Mouse (Mus musculus) C2C12 (cell line): ENCODE data around the gene Asic2. TPM values are rescaled to one million over a fixed set of nuclear protein-coding genes. Genes with fewer than 3 reads are reported as not detected.

Experiments used
- H3K27me3 ChIP-seq: one replicate; pipeline ENCODE4 v1.6.1; 2011; ENCODE audit not compliant: control insufficient read depth, insufficient read depth, insufficient read length
- H3K36me3 ChIP-seq: one replicate; pipeline ENCODE4 v1.6.1; 2011; ENCODE audit not compliant: control insufficient read depth, insufficient read depth
- H3K4me3 ChIP-seq: one replicate; pipeline ENCODE4 v1.5.1; 2011; ENCODE audit warnings: mild to moderate bottlenecking, control low read depth; ENCODE audit not compliant: poor library complexity, insufficient read depth, severe bottlenecking
- H3K79me2 ChIP-seq: one replicate; pipeline ENCODE4 v1.6.1; 2011; ENCODE audit not compliant: control insufficient read depth, insufficient read depth
- H3K79me3 ChIP-seq: one replicate; pipeline ENCODE4 v1.6.1; 2011; ENCODE audit warnings: low read depth, control low read depth
- H3ac ChIP-seq: one replicate; pipeline ENCODE3; 2011; ENCODE audit warnings: low read depth; ENCODE audit not compliant: control insufficient read depth, insufficient read length
- CEBPB ChIP-seq: IDR thresholded peaks from one replicate; pipeline ENCODE4 v1.6.1; 2011; ENCODE audit warnings: low read depth, mild to moderate bottlenecking, control low read depth, moderate library complexity
- CTCF ChIP-seq: IDR thresholded peaks from one replicate; pipeline ENCODE4 v1.5.1; 2011; ENCODE audit not compliant: control insufficient read depth, insufficient read depth, insufficient read length
- FOSL1 ChIP-seq: IDR thresholded peaks from one replicate; pipeline ENCODE4 v1.8.0; 2011; ENCODE audit warnings: mild to moderate bottlenecking, low read length; ENCODE audit not compliant: poor library complexity, insufficient read depth, severe bottlenecking
- MAX ChIP-seq: IDR thresholded peaks from one replicate; pipeline ENCODE4 v1.6.1; 2011; ENCODE audit warnings: mild to moderate bottlenecking, control low read depth
- MYOD1 ChIP-seq: IDR thresholded peaks from one replicate; pipeline ENCODE4 v1.6.1; 2011; ENCODE audit warnings: low read depth; ENCODE audit not compliant: control insufficient read depth, insufficient read length
- MYOG ChIP-seq: IDR thresholded peaks from one replicate; pipeline ENCODE4 v1.6.1; 2011; ENCODE audit not compliant: control insufficient read depth, insufficient read length; ENCODE audit errors: extremely low read depth
- USF1 ChIP-seq: IDR thresholded peaks from one replicate; pipeline ENCODE4 v1.6.1; 2011; ENCODE audit warnings: low read depth, mild to moderate bottlenecking, control low read depth, moderate library complexity
- polyA plus RNA-seq: library from polyadenylated mRNA; unstranded; fragments of >200 nt; fragmentation: generic; extraction: Trizol; gene quantifications from one replicate; pipeline ENCODE4 v1.2.1, GENCODE M21; 2012; ENCODE audit warnings: missing spikeins

Gene Asic2
- polyA plus RNA-seq, 1 experiment = not detected

DNA sequence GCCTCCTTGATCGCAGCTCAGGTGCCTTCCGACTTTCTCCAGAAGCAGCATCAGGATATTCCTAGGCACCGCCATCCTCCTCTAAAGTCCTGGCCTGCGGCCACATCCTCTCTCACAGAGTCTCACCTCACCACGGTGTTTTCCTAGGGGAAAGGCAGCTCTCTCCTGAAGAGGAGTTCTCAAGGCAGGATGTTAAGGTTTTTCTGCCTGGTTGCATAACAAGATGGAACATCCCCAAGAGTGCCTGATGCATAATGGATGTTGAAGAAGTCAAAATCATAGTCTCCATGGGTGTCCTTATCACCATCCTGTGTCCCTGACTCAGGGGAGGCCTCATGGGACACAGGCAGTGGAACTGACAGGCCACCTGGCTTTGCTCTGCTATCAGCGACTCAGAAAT is 1060.4 kb downstream of the Asic2 start:
- TF ChIP-seq MYOD1 (no peak), FOSL1 (no peak), CEBPB (no peak), MAX (no peak), USF1 (no peak)
- no peak overlapping the region for H3K4me3 ChIP-seq
- H3K79me3 ChIP-seq = no peaks in the 10 kb centered on the region
- H3ac ChIP-seq = no peak overlapping the region
- no peaks in the 10 kb centered on the region for H3K36me3 ChIP-seq
- H3K27me3 ChIP-seq = peaks cover 31% of the 10 kb centered on the region
- H3K79me2 ChIP-seq = no peaks in the 10 kb centered on the region

DNA sequence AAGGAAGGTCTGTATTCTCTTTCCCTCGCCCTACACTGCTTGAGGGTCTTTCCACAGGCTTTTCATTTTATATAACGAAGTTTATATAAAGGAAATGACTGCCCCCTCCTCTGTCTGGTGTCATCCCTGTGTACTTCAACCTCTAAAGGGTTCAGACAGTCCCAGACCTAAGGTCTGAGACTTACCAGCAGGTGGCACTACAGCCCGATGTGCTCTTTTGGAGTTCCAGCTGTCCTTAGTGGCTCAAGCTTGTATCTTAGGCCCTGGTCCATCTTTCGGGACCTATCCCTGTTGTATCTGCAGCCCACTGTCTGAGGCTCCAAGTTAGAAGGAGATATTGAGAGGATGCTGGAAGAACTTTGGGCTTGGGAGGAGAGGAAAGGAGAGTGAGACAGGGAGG is 1061.8 kb downstream of the Asic2 start:
- TF ChIP-seq MYOG = no peak
- peak; percentile 49 for TF ChIP-seq CTCF
- Histone ChIP-seq H3K36me3 (no peaks in the 10 kb centered on the region), H3K4me3 (no peak overlapping the region), H3ac (no peak overlapping the region), H3K27me3 (peaks cover 28% of the 10 kb centered on the region), H3K79me3 (no peaks in the 10 kb centered on the region), H3K79me2 (no peaks in the 10 kb centered on the region)

DNA sequence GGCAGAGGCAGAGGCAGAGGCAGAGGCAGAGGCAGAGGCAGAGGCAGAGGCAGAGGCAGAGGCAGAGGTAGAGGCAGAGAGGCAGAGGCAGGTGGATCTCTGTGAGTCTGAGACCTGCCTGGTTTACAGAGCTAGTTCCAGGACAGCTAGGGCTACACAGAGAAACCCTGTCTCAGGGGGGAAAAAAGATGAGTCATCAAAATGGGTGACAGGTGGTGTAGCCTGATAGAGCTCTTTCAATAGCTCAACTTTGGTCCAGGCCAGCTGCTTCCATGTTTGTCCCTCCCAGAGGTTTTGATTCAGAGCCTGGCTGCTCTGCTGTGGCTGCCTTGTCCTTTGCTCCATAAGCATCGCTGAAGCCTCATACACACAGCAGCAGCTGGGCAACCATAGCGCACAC is 1063.7 kb downstream of the Asic2 start:
- Histone ChIP-seq H3K4me3 (no peak overlapping the region), H3K27me3 (peaks cover 28% of the 10 kb centered on the region), H3K36me3 (no peaks in the 10 kb centered on the region), H3K79me3 (no peaks in the 10 kb centered on the region), H3ac (no peak overlapping the region), H3K79me2 (no peaks in the 10 kb centered on the region)
- no peak for TF ChIP-seq MYOG
- TF ChIP-seq CTCF = no peak
- no peak for TF ChIP-seq CEBPB
- TF ChIP-seq MAX = no peak
- TF ChIP-seq FOSL1 = no peak
- TF ChIP-seq MYOD1 = no peak
- TF ChIP-seq USF1 = no peak

DNA sequence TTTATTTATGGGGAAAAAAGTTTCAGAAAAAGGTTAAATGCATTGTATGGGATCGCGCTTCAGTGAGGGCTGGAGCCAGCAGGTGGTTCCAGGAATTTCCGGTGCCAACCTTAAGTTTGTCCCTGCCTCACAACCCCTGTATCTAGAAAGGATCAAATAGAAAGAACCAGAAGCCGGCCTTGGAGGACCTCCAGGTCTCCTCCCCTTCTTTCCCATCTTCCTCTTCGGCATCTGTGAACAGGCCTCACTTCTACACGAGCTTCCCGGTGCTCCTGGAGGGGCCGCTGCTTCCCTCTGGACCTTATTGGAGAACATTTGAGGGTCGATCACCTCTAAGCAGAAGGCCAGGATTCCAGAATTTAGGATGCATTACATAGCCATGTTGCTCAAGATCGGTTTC is 1064.8 kb downstream of the Asic2 start:
- H3K79me2 ChIP-seq = no peaks in the 10 kb centered on the region
- H3K36me3 ChIP-seq = no peaks in the 10 kb centered on the region
- TF ChIP-seq FOSL1 = no peak
- TF ChIP-seq CTCF = no peak
- no peak for TF ChIP-seq MYOD1
- TF ChIP-seq CEBPB = no peak
- TF ChIP-seq MYOG = no peak
- H3K79me3 ChIP-seq = no peaks in the 10 kb centered on the region
- no peak overlapping the region for H3ac ChIP-seq
- H3K27me3 ChIP-seq = peaks cover 21% of the 10 kb centered on the region
- H3K4me3 ChIP-seq = no peak overlapping the region

DNA sequence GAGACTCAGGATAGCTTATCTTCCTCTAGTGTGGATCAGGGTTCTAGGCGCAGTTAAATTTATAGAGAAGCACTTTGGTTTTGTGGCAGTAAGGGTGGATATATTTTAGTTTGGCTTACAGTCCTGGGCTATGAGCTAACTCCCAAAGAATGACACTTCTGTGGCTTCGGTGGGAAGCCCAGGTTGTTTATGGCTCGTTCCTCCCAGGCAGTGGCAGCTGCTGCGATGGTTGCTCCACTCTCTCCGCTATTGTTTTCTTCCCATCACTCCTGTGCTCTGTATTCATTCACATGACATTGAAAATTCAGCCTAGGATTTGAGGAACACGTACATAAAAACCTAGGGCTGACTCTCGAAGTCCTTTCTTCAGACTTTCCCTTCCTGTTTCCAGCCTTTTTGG is 1065.6 kb downstream of the Asic2 start:
- Histone ChIP-seq H3K36me3 (no peaks in the 10 kb centered on the region), H3K27me3 (peaks cover 14% of the 10 kb centered on the region), H3K79me3 (no peaks in the 10 kb centered on the region), H3K79me2 (no peaks in the 10 kb centered on the region), H3K4me3 (no peak overlapping the region), H3ac (no peak overlapping the region)
- TF ChIP-seq USF1 (no peak), CTCF (no peak), CEBPB (no peak), MYOG (no peak), FOSL1 (no peak), MYOD1 (no peak), MAX (no peak)

DNA sequence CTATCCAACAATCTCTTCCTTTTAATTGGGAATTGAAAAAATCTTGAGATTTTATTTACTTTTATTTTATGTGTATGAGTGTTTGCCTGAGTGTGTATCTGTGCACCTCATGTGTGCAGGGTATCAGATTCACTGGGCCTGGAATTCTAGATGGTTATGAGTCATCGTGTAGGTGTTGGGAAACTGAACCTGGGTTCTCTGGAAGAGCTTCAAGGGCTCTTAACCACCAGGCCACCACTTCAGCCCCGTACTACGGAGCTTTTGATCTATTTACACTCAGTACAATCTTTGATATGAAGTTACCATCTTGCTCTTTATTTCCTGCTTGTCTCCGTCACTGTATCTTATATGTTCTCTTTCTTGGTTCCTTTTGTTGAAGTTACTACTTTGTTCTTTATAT is 1067.7 kb downstream of the Asic2 start:
- Histone ChIP-seq H3K79me3 (no peaks in the 10 kb centered on the region), H3K27me3 (peaks cover 8% of the 10 kb centered on the region), H3K79me2 (no peaks in the 10 kb centered on the region), H3K36me3 (no peaks in the 10 kb centered on the region), H3K4me3 (no peak overlapping the region), H3ac (no peak overlapping the region)
- no peak for TF ChIP-seq CTCF
- TF ChIP-seq MAX = no peak
- TF ChIP-seq USF1 = no peak
- no peak for TF ChIP-seq MYOG
- TF ChIP-seq FOSL1 = no peak
- TF ChIP-seq MYOD1 = no peak
- TF ChIP-seq CEBPB = no peak
